Mouse (Mus musculus): ENCODE measurements around the gene Xrcc3. TPM values are rescaled to one million over a fixed set of nuclear protein-coding genes. Genes with fewer than 3 reads are reported as not detected.

Gene Xrcc3
- polyA plus RNA-seq, 1 experiment from 2014 or later = 2.1 TPM

DNA sequence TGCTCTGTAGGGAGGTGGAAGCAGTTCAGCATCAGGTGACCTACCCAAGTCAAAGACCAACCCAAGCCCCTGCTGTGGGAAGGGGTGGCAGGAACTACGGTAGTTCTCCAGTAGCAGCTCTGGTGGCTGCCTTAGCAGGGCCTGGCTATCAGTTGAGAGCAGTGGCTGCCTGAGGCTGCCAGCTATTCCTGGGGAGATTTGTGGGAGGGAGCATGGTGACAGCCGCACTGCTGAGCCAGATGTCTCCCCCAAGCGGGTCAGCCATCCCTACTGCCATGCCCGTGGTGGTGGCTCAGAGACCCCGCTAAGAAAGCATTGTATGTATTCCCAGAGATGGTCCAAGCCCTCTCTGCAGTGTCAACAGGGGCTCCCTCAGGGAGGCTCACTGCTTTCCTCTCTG is 19.0 kb upstream of the Xrcc3 start:
- 75% methylated on average over 5 of the region's 5 CpGs for WGBS (ENCODE audit: insufficient replicate concordance)
- Histone ChIP-seq H3K9ac (replicated peaks) (no peak overlapping the region), H3K9me3 (ENCODE audit: low read length) (no peaks in the 10 kb centered on the region), H3K4me1 (ENCODE audit: insufficient read depth) (no peaks in the 10 kb centered on the region), H3K27ac (ENCODE audit: low read depth) (no peak overlapping the region), H3K4me3 (ENCODE audit: low read depth, low read length) (no peak overlapping the region), H3K27me3 (ENCODE audit: insufficient read depth, low read length) (no peaks in the 10 kb centered on the region), H3K4me2 (ENCODE audit: low read depth, low read length) (no peak overlapping the region), H3K36me3 (replicated peaks; ENCODE audit: insufficient read depth, low read length) (peaks cover 49% of the 10 kb centered on the region)
- TF ChIP-seq CTCF (IDR thresholded peaks at IDR 0.05; ENCODE audit: low read depth) (no peak), EP300 (IDR thresholded peaks at IDR 0.05; ENCODE audit: low read depth) (no peak)
- DNase-seq = no peak
- no peak for ATAC-seq

DNA sequence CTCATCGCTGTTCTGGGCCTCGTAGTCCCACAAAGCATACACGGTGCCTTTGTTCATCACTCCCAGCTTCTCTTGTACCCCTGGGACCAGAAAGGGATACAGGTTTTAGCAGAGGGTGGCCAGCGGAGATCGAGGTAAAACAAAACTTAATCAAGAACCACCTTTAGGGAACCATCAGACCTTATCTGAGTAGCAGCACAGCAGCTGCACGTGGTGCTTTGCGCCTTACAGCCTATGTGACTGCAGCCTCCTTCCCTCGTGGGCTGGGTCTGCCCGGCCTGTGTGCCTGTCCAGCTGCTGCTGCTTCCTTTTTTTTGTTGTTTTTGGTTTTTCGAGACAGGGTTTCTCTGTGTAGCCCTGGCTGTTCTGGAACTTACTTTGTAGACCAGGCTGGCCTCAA is 16.7 kb upstream of the Xrcc3 start:
- TF ChIP-seq EP300 (IDR thresholded peaks at IDR 0.05; ENCODE audit: low read depth) = no peak
- TF ChIP-seq CTCF (IDR thresholded peaks at IDR 0.05; ENCODE audit: low read depth) = no peak
- peaks cover 61% of the 10 kb centered on the region for H3K36me3 ChIP-seq (replicated peaks; ENCODE audit: insufficient read depth, low read length)

DNA sequence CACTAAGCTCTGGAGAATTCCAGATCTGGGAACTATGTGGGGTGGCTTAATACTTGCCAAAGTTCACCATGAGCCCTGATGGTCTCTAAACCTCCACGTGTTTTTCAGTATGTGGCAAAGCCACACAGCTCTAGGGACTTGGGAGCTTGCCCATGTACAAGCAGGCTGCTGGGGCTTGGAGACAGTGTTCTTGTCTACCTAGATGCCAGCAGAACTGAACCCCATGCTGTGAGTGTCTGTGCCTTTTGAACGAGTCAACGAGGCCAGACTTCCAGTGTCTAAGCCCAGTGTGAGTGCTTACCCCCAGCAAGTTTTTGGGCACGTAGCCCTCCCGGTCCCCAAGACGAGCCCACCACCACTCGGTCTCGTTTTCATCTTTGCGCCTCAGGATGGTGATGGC is 16.3 kb upstream of the Xrcc3 start:
- TF ChIP-seq CTCF (IDR thresholded peaks at IDR 0.05; ENCODE audit: low read depth) (no peak), EP300 (IDR thresholded peaks at IDR 0.05; ENCODE audit: low read depth) (no peak)
- no peaks in the 10 kb centered on the region for H3K9me3 ChIP-seq (ENCODE audit: low read length)
- peaks cover 62% of the 10 kb centered on the region for H3K36me3 ChIP-seq (replicated peaks; ENCODE audit: insufficient read depth, low read length)
- WGBS (ENCODE audit: insufficient replicate concordance) = 90% methylated on average over 9 of the region's 9 CpGs
- DNase-seq (no peak), ATAC-seq (no peak)
- H3K27ac ChIP-seq (ENCODE audit: low read depth) = peak overlapping the region; percentile 55
- H3K4me1 ChIP-seq (ENCODE audit: insufficient read depth) = no peaks in the 10 kb centered on the region
- H3K9ac ChIP-seq (replicated peaks) = no peak overlapping the region
- H3K4me3 ChIP-seq (ENCODE audit: low read depth, low read length) = no peak overlapping the region
- no peaks in the 10 kb centered on the region for H3K27me3 ChIP-seq (ENCODE audit: insufficient read depth, low read length)
- no peak overlapping the region for H3K4me2 ChIP-seq (ENCODE audit: low read depth, low read length)

More for the DNA sequence above, 16.7 kb upstream of the Xrcc3 start:
- Histone ChIP-seq H3K9ac (replicated peaks) (no peak overlapping the region), H3K27me3 (ENCODE audit: insufficient read depth, low read length) (no peaks in the 10 kb centered on the region), H3K9me3 (ENCODE audit: low read length) (no peaks in the 10 kb centered on the region), H3K4me1 (ENCODE audit: insufficient read depth) (no peaks in the 10 kb centered on the region), H3K4me2 (ENCODE audit: low read depth, low read length) (no peak overlapping the region), H3K27ac (ENCODE audit: low read depth) (peak overlapping the region; percentile 55; the same call in 1 of the 2 replicates), H3K4me3 (ENCODE audit: low read depth, low read length) (no peak overlapping the region)
- DNase-seq = no peak
- ATAC-seq = peak; percentile 59
- WGBS (ENCODE audit: insufficient replicate concordance) = 59% methylated on average over 10 of the region's 10 CpGs

DNA sequence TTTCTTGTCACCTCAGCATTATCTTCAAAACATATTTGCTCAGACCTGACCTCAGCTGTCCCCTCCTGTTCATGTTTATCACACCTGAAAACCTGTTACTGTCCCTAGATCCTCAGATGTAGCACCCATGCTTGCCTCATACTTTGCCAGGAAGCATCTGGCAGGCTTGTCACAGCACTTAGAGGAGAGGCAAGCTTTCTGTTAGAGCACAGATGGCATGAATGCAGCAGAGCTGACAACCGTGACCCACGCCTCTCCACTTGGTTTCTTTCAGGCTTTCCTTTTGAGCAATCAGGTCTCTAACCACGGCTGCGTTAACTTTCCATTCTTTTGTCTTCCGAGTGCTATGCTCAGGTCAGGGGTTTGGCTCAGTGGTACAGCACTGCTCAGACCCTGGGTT is 15.8 kb upstream of the Xrcc3 start:
- H3K4me2 ChIP-seq (ENCODE audit: low read depth, low read length) = no peak overlapping the region
- no peak for TF ChIP-seq CTCF (IDR thresholded peaks at IDR 0.05; ENCODE audit: low read depth)
- no peak for TF ChIP-seq EP300 (IDR thresholded peaks at IDR 0.05; ENCODE audit: low read depth)
- WGBS (ENCODE audit: insufficient replicate concordance) = 66% methylated on average over 5 of the region's 5 CpGs
- no peak overlapping the region for H3K4me3 ChIP-seq (ENCODE audit: low read depth, low read length)
- peaks cover 63% of the 10 kb centered on the region for H3K36me3 ChIP-seq (replicated peaks; ENCODE audit: insufficient read depth, low read length)
- H3K27ac ChIP-seq (ENCODE audit: low read depth) = peak overlapping the region; percentile 55
- DNase-seq (no peak), ATAC-seq (no peak)
- no peak overlapping the region for H3K9ac ChIP-seq (replicated peaks)
- H3K9me3 ChIP-seq (ENCODE audit: low read length) = no peaks in the 10 kb centered on the region
- no peaks in the 10 kb centered on the region for H3K27me3 ChIP-seq (ENCODE audit: insufficient read depth, low read length)
- no peaks in the 10 kb centered on the region for H3K4me1 ChIP-seq (ENCODE audit: insufficient read depth)

DNA sequence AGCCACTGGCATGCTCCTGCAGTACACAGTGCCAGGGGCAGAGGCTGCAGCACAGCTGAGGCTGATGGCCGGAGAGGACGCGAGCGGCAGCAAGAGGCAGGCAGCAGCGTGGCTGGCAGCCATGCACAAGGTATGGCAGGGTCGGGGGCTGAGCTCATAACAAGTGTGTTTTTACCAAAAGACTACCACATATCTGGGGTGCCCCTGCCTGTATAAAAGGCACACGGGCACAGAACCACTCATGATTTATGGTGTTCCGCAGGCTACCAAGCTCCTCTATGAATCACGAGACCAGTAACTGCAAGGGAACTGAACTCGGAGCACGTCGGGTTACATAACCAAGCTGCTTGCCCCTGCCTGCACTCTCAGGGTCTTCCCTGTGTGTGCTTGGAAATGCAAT is 13.9 kb upstream of the Xrcc3 start:
- Histone ChIP-seq H3K9me3 (ENCODE audit: low read length) (no peaks in the 10 kb centered on the region), H3K36me3 (replicated peaks; ENCODE audit: insufficient read depth, low read length) (peaks cover 70% of the 10 kb centered on the region), H3K4me1 (ENCODE audit: insufficient read depth) (no peaks in the 10 kb centered on the region), H3K27ac (ENCODE audit: low read depth) (no peak overlapping the region), H3K4me3 (ENCODE audit: low read depth, low read length) (no peak overlapping the region), H3K9ac (replicated peaks) (no peak overlapping the region), H3K27me3 (ENCODE audit: insufficient read depth, low read length) (no peaks in the 10 kb centered on the region), H3K4me2 (ENCODE audit: low read depth, low read length) (no peak overlapping the region)
- 91% methylated on average over 12 of the region's 12 CpGs for WGBS (ENCODE audit: insufficient replicate concordance)
- DNase-seq (no peak), ATAC-seq (no peak)
- TF ChIP-seq CTCF (IDR thresholded peaks at IDR 0.05; ENCODE audit: low read depth) = no peak

DNA sequence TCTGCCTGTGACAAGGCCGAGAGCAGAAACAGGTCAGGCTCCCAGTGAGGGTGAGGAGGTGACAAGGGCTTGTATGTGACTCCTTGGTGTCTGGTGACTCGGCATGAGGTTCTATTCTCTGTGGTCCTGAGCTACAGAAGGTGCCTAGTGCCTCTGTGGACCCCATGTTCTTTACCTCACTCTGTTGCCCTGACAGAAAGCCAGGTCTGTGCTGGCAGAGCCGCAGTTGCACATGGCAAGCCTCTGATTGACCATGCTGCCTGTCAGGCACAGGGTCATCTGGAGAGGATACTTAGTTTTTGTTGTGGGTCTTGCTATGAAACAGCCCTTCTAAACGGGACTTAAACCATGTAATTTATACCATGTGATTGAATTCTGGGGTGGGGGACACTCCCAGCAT is 8.3 kb upstream of the Xrcc3 start:
- Histone ChIP-seq H3K27ac (ENCODE audit: low read depth) (no peak overlapping the region), H3K4me3 (ENCODE audit: low read depth, low read length) (no peak overlapping the region), H3K4me2 (ENCODE audit: low read depth, low read length) (no peak overlapping the region), H3K36me3 (replicated peaks; ENCODE audit: insufficient read depth, low read length) (peaks cover 32% of the 10 kb centered on the region), H3K9me3 (ENCODE audit: low read length) (no peaks in the 10 kb centered on the region), H3K9ac (replicated peaks) (no peak overlapping the region), H3K27me3 (ENCODE audit: insufficient read depth, low read length) (no peaks in the 10 kb centered on the region), H3K4me1 (ENCODE audit: insufficient read depth) (peaks cover 27% of the 10 kb centered on the region)
- DNase-seq = no peak
- 73% methylated on average over 4 of the region's 4 CpGs for WGBS (ENCODE audit: insufficient replicate concordance)
- ATAC-seq = no peak
- TF ChIP-seq EP300 (IDR thresholded peaks at IDR 0.05; ENCODE audit: low read depth) (no peak), CTCF (IDR thresholded peaks at IDR 0.05; ENCODE audit: low read depth) (no peak)

DNA sequence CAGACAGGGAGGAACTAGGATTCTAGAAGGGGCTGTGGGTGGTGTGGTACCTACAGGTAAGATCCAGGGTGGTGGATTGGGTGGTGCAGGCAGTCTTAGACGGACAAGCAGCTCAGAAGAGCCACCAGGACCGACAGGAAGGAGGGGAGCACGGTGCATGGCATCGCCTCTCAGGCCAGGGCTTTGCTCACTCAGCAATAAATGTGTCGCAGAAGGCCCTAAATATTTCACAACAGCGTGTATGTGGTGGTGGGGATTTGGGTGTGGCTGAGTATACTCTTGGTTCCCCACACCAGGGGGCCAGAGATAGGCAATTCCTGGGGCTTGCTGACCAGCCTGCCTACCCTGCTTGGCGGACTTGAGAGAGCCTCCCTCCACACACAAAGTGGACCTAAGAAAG is 7.0 kb upstream of the Xrcc3 start:
- no peak overlapping the region for H3K27ac ChIP-seq (ENCODE audit: low read depth)
- H3K4me1 ChIP-seq (ENCODE audit: insufficient read depth) = peaks cover 39% of the 10 kb centered on the region

More for the DNA sequence above, 7.0 kb upstream of the Xrcc3 start:
- 58% methylated on average over 7 of the region's 7 CpGs for WGBS (ENCODE audit: insufficient replicate concordance)
- Histone ChIP-seq H3K27me3 (ENCODE audit: insufficient read depth, low read length) (no peaks in the 10 kb centered on the region), H3K4me3 (ENCODE audit: low read depth, low read length) (no peak overlapping the region), H3K4me2 (ENCODE audit: low read depth, low read length) (no peak overlapping the region), H3K36me3 (replicated peaks; ENCODE audit: insufficient read depth, low read length) (peaks cover 21% of the 10 kb centered on the region), H3K9me3 (ENCODE audit: low read length) (no peaks in the 10 kb centered on the region), H3K9ac (replicated peaks) (no peak overlapping the region)
- ATAC-seq (no peak), DNase-seq (no peak)
- TF ChIP-seq EP300 (IDR thresholded peaks at IDR 0.05; ENCODE audit: low read depth) = no peak
- no peak for TF ChIP-seq CTCF (IDR thresholded peaks at IDR 0.05; ENCODE audit: low read depth)

All from liver, postnatal 0 days (tissue).